Mouse (Mus musculus) CD4-positive, CD25-positive, alpha-beta regulatory T cell, adult 2 months (primary cell): ENCODE measurements at regions not wholly inside any gene's neighbourhood (a gene's known extent, or its start where the extent isn't known, plus 50 kb on each side); places are given as distances from the start of the nearest gene placed in this dataset.
"Not testable (repeated sequence)": the region's sequence is repeated elsewhere in the genome, so short reads cannot be mapped to it uniquely, and the experiment has no call there.

Source experiments
- DNase-seq: peaks from one replicate; pipeline ENCODE4 v3.0.0-alpha.2; 2012; ENCODE audit warnings: low read depth, low spot score

GRCm38 (mm10) chr13:111860931-111861330, 52.1 kb upstream of the Map3k1 start:
- DNase-seq = no peak

GRCm38 (mm10) chr13:111862316-111862715, 53.5 kb upstream of the Map3k1 start:
- DNase-seq = no peak

GRCm38 (mm10) chr13:111865956-111866355, 57.2 kb upstream of the Map3k1 start:
- no peak for DNase-seq

GRCm38 (mm10) chr13:111867261-111867660, 58.5 kb upstream of the Map3k1 start:
- DNase-seq = peak; percentile 69

GRCm38 (mm10) chr13:111867763-111868725, 59.3 kb upstream of the Map3k1 start:
- peak; percentile 87 for DNase-seq

- DNase-seq = no peak
These were observed 60.2 kb upstream of the Map3k1 start for GRCm38 (mm10) chr13:111868947-111869346.

GRCm38 (mm10) chr13:111869771-111870437, 61.1 kb upstream of the Map3k1 start:
- no peak for DNase-seq

GRCm38 (mm10) chr13:111870505-111870904, 61.7 kb upstream of the Map3k1 start:
- DNase-seq = no peak

- DNase-seq = no peak
These were observed 63.0 kb upstream of the Map3k1 start for GRCm38 (mm10) chr13:111871672-111872410.

- no peak for DNase-seq
These were observed 65.5 kb upstream of the Map3k1 start for GRCm38 (mm10) chr13:111874330-111874729.

- no peak for DNase-seq
These were observed 67.6 kb upstream of the Map3k1 start for GRCm38 (mm10) chr13:111876404-111876803.

GRCm38 (mm10) chr13:111876847-111877246, 68.1 kb upstream of the Map3k1 start:
- no peak for DNase-seq

- DNase-seq = not testable (repeated sequence)
These were observed 75.2 kb upstream of the Map3k1 start for GRCm38 (mm10) chr13:111883768-111884566.

- no peak for DNase-seq
These were observed 82.0 kb upstream of the Map3k1 start for GRCm38 (mm10) chr13:111890792-111891191.

- DNase-seq = peak; percentile 20
These were observed 83.3 kb upstream of the Map3k1 start for GRCm38 (mm10) chr13:111892141-111892540.

- DNase-seq = peak; percentile 16
These were observed 84.5 kb upstream of the Map3k1 start for GRCm38 (mm10) chr13:111893221-111893713.

- DNase-seq = peak; percentile 32
These were observed 86.1 kb upstream of the Map3k1 start for GRCm38 (mm10) chr13:111894804-111895478.

GRCm38 (mm10) chr13:111896279-111896678, 87.5 kb upstream of the Map3k1 start:
- DNase-seq = peak; percentile 8

- DNase-seq = no peak
These were observed 94.6 kb upstream of the Map3k1 start for GRCm38 (mm10) chr13:111903361-111903760.

- DNase-seq = no peak
These were observed 95.1 kb upstream of the Map3k1 start for GRCm38 (mm10) chr13:111903931-111904330.
